Mouse (Mus musculus) stomach, embryonic 14.5 days (tissue): ENCODE data around the gene Slc17a8. TPM values are rescaled to one million over a fixed set of nuclear protein-coding genes. Genes with fewer than 3 reads are reported as not detected.
"Not testable (repeated sequence)": the region's sequence is repeated elsewhere in the genome, so short reads cannot be mapped to it uniquely, and the experiment has no call there.

Experiments
- ATAC-seq: fragments of 200-750 bp; cut with Nextera tagmentation; 2 replicates; pipeline ENCODE4 v1.8.0; 2017; ENCODE audit warnings: low read depth, moderate TSS enrichment; ENCODE audit not compliant: insufficient number of reproducible peaks, insufficient read depth, low FRiP score
- H3K27ac ChIP-seq: fragments of 300-500 bp; sonication (generic); 2 replicates; pipeline ENCODE4 v1.5.1; 2014; ENCODE audit warnings: mild to moderate bottlenecking, low read length, moderate library complexity, mixed read lengths
- H3K27me3 ChIP-seq: fragments of 300-500 bp; sonication (generic); 2 replicates; pipeline ENCODE4 v1.6.1; 2014; ENCODE audit warnings: low read length, control low read depth, mixed read lengths; ENCODE audit not compliant: control insufficient read depth, insufficient read depth
- H3K36me3 ChIP-seq: fragments of 300-500 bp; sonication (generic); 2 replicates; pipeline ENCODE4 v1.6.1; 2014; ENCODE audit warnings: mild to moderate bottlenecking, control low read depth, low read length, moderate library complexity, mixed read lengths; ENCODE audit not compliant: control insufficient read depth, insufficient read depth
- H3K4me1 ChIP-seq: fragments of 300-500 bp; sonication (generic); 2 replicates; pipeline ENCODE4 v1.6.1; 2014; ENCODE audit warnings: low read length, control low read depth, mixed read lengths; ENCODE audit not compliant: control insufficient read depth, insufficient read depth
- H3K4me2 ChIP-seq: fragments of 300-500 bp; sonication (generic); replicated peaks from 2 replicates; pipeline ENCODE4 v1.6.1; 2014; ENCODE audit warnings: low read depth, low read length, control low read depth
- H3K4me3 ChIP-seq: fragments of 300-500 bp; sonication (generic); 2 replicates; pipeline ENCODE4 v1.5.1; 2014; ENCODE audit warnings: low read depth, low read length, control low read depth
- H3K9ac ChIP-seq: fragments of 300-500 bp; sonication (generic); replicated peaks from 2 replicates; pipeline ENCODE4 v1.6.1; 2014; ENCODE audit warnings: low read depth, mild to moderate bottlenecking, control low read depth, low read length, moderate library complexity, mixed read lengths
- H3K9me3 ChIP-seq: fragments of 300-500 bp; sonication (generic); 2 replicates; pipeline ENCODE4 v1.6.1; 2016; ENCODE audit warnings: low read depth, low read length, control low read depth; ENCODE audit not compliant: control insufficient read depth
- WGBS: fragments of 180-500 bp; shearing (Covaris S2); extraction: QIAGEN DNeasy Blood & Tissue Kit; methylation state at CpG from one replicate; pipeline ENCODE4 v1.1.7; 2014; 5-methylcytosine and 5-hydroxymethylcytosine counted together
- polyA plus RNA-seq: library from polyadenylated mRNA; unstranded; fragments of >200 nt; fragmentation: Nextera tagmentation; extraction: Ambion mirVana; gene quantifications from 2 replicates; pipeline ENCODE4 v1.2.1, GENCODE M21; 2014

Gene Slc17a8
- polyA plus RNA-seq, 1 experiment from 2014 or later = not detected

DNA sequence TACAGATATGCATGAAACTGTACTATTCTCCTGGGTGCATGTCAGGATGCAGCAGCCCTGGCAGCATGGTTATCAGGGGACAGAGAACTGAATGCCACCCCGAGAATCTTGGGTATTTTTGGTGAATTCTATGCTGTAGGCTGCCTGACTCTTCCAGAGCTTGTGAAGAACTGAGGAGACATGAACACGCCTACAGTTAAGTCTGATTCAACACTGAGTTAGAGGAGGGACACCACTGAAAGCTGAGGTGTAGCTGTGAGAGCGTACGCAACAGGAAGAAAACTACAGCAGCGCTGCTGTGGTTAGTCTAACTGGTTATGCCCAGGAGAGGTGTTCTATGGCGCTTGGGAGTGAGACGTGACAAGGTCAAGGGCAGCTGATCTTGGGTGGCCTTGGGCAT lies 67.2 kb downstream of the Slc17a8 start:
- ATAC-seq, H3K4me3 ChIP-seq, H3K36me3 ChIP-seq, H3K9me3 ChIP-seq, H3K27me3 ChIP-seq, H3K4me1 ChIP-seq, H3K27ac ChIP-seq, H3K4me2 ChIP-seq, H3K9ac ChIP-seq: not testable (repeated sequence)
- 88% methylated on average over 7 of the region's 7 CpGs for WGBS

DNA sequence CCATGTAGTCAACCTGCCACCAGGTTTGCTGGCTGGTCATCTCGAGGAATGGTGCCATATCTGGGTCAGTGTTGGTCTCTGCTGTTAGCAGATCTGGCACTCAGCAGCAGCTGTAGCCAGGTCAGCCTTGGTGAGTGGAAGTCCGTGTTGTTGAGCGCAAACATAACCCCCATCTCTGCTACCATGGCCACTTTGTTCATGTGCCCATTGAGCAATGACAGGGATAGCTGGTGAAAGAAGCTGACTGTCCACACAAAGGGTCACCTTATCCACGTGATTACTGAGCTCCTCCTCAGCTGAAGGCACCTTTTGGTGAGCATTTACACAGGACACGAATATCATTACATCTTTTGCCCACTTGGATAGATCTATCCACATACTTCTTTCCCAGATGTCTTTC lies 68.0 kb downstream of the Slc17a8 start:
- WGBS = 74% methylated on average over 5 of the region's 5 CpGs
- Histone ChIP-seq H3K4me3 (no peak overlapping the region), H3K4me2 (no peak overlapping the region), H3K27ac (no peak overlapping the region), H3K36me3 (no peaks in the 10 kb centered on the region), H3K4me1 (no peaks in the 10 kb centered on the region), H3K9me3 (no peaks in the 10 kb centered on the region), H3K9ac (no peak overlapping the region), H3K27me3 (no peaks in the 10 kb centered on the region)
- no peak for ATAC-seq

DNA sequence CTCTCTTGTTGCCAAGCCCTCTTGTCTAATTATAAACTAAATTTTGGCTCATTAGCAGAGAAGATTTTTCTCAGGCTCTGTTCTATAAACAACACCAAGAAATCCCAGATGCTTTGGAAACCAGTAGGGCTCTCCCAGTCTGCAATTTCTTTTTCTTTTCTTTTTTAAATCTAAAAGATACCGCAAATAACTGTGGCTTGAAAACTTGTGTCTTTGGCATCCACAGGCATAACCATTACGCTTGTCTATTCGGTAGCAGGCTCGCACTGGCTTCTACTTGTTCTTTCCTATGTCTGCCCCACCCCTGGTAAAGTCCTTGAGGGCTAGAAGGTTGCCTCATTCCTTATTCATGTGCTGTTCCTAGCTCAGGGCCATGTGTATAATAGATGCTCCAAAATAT lies 69.4 kb downstream of the Slc17a8 start:
- no peak for ATAC-seq
- no peaks in the 10 kb centered on the region for H3K9me3 ChIP-seq
- H3K4me3 ChIP-seq = no peak overlapping the region
- H3K27ac ChIP-seq = no peak overlapping the region
- no peaks in the 10 kb centered on the region for H3K27me3 ChIP-seq
- no peaks in the 10 kb centered on the region for H3K4me1 ChIP-seq
- no peak overlapping the region for H3K9ac ChIP-seq
- H3K4me2 ChIP-seq = no peak overlapping the region
- WGBS = 82% methylated on average over 4 of the region's 4 CpGs
- H3K36me3 ChIP-seq = no peaks in the 10 kb centered on the region

DNA sequence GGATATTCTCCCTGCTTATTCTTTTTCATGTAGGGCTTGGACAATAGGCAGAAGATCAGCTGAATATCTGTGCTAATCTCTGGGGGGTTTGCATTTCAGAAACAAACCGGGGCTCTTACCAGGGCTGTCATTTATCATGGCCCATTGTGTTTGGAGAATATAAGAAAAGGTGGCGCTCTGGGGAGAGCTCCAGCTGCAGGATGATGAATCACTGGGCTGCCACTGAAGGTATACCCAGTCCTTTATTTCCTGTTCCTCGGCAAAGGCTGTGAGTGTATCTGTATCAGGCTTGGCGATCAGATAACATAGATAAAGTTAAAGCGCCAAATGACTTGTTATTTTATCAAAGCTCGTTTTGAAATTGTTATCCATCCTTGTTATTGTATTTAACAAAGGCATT lies 73.0 kb downstream of the Slc17a8 start:
- WGBS = 13% methylated on average over 6 of the region's 6 CpGs
- Histone ChIP-seq H3K36me3 (no peaks in the 10 kb centered on the region), H3K9ac (no peak overlapping the region), H3K4me2 (no peak overlapping the region), H3K4me1 (no peaks in the 10 kb centered on the region), H3K27me3 (no peaks in the 10 kb centered on the region), H3K4me3 (no peak overlapping the region), H3K27ac (no peak overlapping the region), H3K9me3 (no peaks in the 10 kb centered on the region)
- ATAC-seq = no peak

DNA sequence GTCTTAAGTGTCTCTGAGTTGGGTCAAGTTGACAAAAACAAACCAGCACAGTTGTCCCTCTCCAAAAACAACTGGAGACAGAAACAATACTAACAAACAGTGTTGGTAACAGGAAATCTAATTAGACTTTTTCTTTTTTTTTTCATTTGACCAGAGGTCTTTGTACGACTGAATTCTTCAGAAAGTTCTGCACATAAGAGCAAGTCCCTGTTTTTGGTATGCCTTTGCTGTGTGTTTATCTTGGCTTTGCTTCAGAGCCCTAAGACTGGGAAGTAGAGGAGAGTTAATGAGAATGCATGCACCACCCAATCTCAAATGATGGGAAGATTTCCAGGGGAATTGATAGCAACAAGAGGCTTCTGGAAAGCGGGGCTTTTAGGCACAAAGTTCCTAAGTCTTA lies 74.1 kb downstream of the Slc17a8 start:
- Histone ChIP-seq H3K9me3 (no peaks in the 10 kb centered on the region), H3K27ac (no peak overlapping the region), H3K4me2 (no peak overlapping the region), H3K36me3 (no peaks in the 10 kb centered on the region), H3K9ac (no peak overlapping the region), H3K4me1 (no peaks in the 10 kb centered on the region), H3K27me3 (no peaks in the 10 kb centered on the region), H3K4me3 (no peak overlapping the region)
- WGBS = 72% methylated on average over 2 of the region's 2 CpGs
- no peak for ATAC-seq

DNA sequence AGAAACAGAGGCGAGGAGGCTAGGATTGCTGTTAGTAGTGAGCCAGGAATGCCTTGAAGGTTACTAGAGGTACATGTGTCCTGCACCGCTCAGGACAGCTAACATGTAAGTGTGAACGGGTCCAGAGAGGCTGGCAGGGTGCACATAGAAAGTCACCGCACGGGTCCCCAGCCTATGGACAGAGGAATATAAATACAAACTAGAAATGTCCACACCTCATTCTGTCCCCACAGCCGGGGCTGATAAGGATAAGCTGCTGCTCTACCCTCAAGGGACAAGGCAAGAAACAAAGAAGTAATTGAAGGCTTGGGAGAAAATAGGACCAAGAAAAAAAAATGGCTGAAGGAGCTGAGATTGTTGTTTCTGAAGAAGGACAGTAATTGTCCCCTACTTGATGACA lies 77.2 kb downstream of the Slc17a8 start:
- H3K9ac ChIP-seq = no peak overlapping the region
- no peaks in the 10 kb centered on the region for H3K9me3 ChIP-seq
- H3K36me3 ChIP-seq = no peaks in the 10 kb centered on the region
- WGBS = 72% methylated on average over 6 of the region's 6 CpGs
- H3K4me1 ChIP-seq = no peaks in the 10 kb centered on the region
- no peak overlapping the region for H3K4me2 ChIP-seq
- H3K27me3 ChIP-seq = no peaks in the 10 kb centered on the region
- H3K4me3 ChIP-seq = no peak overlapping the region
- no peak overlapping the region for H3K27ac ChIP-seq
- ATAC-seq = no peak

DNA sequence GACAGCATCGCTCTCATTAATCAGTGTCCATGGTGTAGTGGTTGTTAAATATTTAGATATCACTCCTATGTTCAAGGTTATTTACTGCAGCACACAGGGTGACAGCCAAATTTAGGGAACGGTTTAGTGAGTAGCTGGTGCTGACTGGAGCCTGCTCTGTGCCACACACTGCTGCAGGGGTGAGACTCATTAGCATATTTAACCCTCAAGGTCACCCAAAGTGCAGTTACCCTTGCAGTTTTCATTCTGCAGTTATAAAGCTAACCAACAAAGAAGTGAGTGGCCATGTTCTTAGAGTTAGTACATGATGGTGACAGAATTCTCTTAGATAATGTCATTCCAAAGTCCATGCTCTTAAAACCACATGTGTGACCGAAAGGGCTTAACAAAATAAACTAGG lies 78.7 kb downstream of the Slc17a8 start:
- no peaks in the 10 kb centered on the region for H3K27me3 ChIP-seq
- ATAC-seq = no peak
- 79% methylated on average over 3 of the region's 3 CpGs for WGBS

DNA sequence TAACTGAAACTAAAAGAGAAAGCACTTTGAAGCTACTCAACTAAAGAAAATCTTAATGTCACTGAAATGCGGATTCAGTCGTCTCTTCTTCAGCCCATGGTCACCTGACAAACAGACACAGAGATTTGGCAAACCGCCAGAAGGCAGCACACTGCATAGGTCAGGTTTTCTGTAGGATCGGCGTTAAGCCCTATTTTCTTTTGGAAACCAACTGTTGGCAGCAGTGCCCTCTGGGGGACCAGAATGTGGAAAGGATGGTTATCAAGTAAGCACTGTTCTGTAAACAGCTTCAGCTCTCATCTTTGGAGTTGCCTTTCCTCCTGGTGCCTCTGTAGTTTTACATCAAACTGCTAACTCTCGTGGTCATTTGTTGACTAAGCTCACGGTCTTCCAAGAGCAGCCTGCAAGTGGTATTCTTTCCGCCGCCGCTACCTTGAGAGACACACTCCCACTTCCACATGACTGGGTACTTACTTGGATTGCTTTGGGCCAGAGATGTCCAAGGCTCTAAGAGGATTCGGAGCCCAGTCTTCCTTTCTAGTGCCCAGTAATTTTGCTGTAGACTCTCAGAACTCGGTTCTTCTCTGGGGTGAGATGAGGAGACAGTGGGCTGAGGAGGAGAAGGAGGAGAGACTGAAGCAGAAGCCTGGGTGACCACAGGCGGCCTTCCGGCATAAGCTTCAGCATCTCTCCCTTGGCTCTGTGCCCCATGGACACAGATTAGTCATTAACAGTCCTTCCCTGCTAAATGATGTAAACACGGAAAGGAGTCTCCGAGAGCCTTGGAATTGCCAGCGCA lies 87.9 kb downstream of the Slc17a8 start, which contains the start of gene Nr1h4:
Gene Nr1h4 (minus strand): TSS at position 657 of the 799 bp plus-strand sequence.
- no peaks in the 10 kb centered on the region for H3K27me3 ChIP-seq
- H3K9me3 ChIP-seq = no peaks in the 10 kb centered on the region
- H3K27ac ChIP-seq = no peak within 1 kb of the TSS
- H3K4me2 ChIP-seq = no peak within 1 kb of the TSS
- 58% methylated on average over 17 of the region's 17 CpGs for WGBS
- no peak within 1 kb of the TSS for H3K4me3 ChIP-seq
- no peak for ATAC-seq
- H3K36me3 ChIP-seq = no peaks in the 10 kb centered on the region
- H3K4me1 ChIP-seq = no peaks in the 10 kb centered on the region; the same call in 1 of the 2 replicates
- no peak within 1 kb of the TSS for H3K9ac ChIP-seq

More for the DNA sequence above, 78.7 kb downstream of the Slc17a8 start:
- H3K27ac ChIP-seq = no peak overlapping the region
- H3K9me3 ChIP-seq = no peaks in the 10 kb centered on the region
- H3K36me3 ChIP-seq = no peaks in the 10 kb centered on the region
- no peaks in the 10 kb centered on the region for H3K4me1 ChIP-seq
- H3K4me2 ChIP-seq = no peak overlapping the region
- H3K4me3 ChIP-seq = no peak overlapping the region
- H3K9ac ChIP-seq = no peak overlapping the region

DNA sequence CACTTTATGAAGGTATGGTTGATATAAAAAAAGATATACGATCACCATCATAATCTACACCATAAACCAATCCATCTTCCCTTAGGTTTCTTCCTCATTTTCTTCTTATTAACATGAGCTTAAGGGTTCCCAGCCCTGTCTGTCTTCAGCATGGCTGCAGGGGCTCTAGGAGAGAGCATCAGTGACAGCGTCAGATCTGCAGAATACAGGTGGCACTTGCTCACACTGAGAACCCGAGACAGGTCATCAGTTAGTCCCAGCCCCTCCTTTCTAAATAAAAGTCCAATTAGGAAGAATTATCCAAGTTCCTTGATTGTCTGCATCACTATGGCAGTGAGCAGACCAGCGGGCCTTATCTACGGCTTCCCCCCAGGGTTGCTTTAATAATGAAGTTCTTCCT lies 88.6 kb downstream of the Slc17a8 start:
- Histone ChIP-seq H3K9me3 (no peaks in the 10 kb centered on the region), H3K4me2 (no peak overlapping the region), H3K27ac (no peak overlapping the region), H3K4me1 (no peaks in the 10 kb centered on the region; the same call in 1 of the 2 replicates), H3K36me3 (no peaks in the 10 kb centered on the region), H3K9ac (no peak overlapping the region), H3K27me3 (no peaks in the 10 kb centered on the region), H3K4me3 (no peak overlapping the region)
- no peak for ATAC-seq
- 83% methylated on average over 5 of the region's 5 CpGs for WGBS
